Mouse (Mus musculus): ENCODE data around the gene Gfer. TPM values are rescaled to one million over a fixed set of nuclear protein-coding genes. Genes with fewer than 3 reads are reported as not detected.
"Not testable (repeated sequence)": the region's sequence is repeated elsewhere in the genome, so short reads cannot be mapped to it uniquely, and the experiment has no call there.

The Gfer gene
- total RNA-seq, 2 experiments from 2014 or later = 22.4 to 37.2 TPM

GRCm38 (mm10) chr17:24723122-24723880 is 27.3 kb upstream of the Gfer start:
- no peak for ATAC-seq (replicated peaks; ENCODE audit: poor library complexity)

DNA sequence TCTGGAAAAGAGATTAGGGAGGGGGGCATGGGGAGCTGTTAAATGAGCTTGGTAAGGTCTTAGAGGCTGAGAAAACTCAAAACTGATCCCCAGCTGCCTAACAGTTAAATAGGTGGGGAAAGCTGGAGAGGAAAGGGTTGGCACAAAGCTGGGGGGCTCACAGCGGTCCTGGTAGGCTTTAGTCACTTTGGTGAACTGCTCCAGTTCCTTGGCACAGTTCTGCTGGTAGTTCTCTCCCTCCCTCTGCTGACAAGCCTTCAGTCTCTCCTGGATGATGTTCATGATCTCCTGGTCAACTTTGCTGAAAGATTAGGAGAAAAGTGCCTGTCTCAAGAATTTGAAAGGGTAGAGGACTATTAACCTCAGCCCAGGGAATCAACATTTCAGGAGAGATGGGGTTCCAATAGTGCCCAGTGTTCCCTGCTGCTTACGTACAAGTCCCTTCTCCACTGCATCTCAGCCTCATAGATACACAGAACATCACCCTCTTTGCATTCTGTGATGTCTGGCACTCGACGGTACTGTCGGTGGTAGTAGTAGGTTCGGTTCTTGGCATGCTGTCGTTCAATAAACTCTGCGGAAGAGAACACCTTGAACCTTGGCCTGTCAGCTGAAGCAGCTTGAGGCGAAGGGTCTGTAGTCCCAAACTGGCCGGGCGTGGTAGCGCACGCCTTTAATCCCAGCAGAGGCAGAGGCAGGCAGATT is 26.4 kb upstream of the Gfer start:
- ATAC-seq (replicated peaks; ENCODE audit: poor library complexity) = no peak

- ATAC-seq (replicated peaks; ENCODE audit: poor library complexity) = not testable (repeated sequence)
Measured at GRCm38 (mm10) chr17:24721383-24721955, 25.5 kb upstream of the Gfer start.

GRCm38 (mm10) chr17:24720616-24721015 is 24.7 kb upstream of the Gfer start:
- not testable (repeated sequence) for ATAC-seq (replicated peaks; ENCODE audit: poor library complexity)

GRCm38 (mm10) chr17:24719494-24720222 is 23.7 kb upstream of the Gfer start:
- peak; percentile 79 for ATAC-seq (replicated peaks; ENCODE audit: poor library complexity)

DNA sequence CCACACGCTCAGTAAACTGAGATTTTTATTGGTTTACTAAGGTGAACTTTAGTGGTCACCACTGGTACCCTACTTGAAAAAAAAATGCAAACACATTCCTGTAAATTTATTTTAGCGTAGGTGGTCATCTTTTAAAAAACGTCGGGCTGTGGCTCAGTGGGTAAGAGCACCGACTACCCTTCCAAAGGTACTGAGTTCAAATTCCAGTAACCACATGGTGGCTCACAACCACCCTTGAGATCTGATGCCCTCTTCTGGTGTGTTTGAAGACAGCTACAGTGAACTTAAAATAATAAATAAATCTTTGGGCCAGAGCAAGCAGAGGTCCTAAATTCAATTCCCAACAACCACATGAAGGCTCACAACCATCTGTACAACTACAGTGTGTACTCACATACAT is 23.0 kb upstream of the Gfer start:
- not testable (repeated sequence) for ATAC-seq (replicated peaks; ENCODE audit: poor library complexity)

- ATAC-seq (replicated peaks; ENCODE audit: poor library complexity) = no peak
Measured at GRCm38 (mm10) chr17:24717943-24718342, 22.0 kb upstream of the Gfer start, which contains the start of the genes Rnf151 and Rps2. TSS of gene Rnf151 (minus strand) at chr17:24718063. TSS of gene Rps2 (plus strand) at chr17:24718116.

DNA sequence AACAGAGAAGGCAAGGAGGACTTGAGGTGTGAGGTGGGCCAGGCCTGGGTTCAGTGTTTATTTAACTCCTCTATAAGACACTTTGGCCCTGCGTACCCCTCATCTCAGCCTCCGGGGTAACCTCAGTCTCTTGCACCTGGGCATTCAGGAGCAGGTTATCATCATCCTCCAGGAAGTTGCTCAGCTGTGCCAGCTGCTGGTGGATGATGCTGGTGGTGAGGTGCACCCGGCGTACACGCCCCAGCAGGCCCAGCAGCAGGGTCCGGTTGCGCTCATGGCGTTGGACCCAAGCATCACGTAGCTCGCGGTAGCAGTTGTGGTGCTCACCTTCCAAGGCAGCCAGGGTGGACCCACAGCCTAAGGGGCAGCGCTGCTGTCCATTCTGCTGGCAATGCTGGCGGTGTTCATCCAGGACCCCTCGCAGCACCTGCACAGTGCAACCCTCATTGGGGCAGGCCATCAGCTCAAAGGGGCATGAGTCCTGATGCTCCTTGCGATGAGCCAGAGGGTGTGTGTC is 20.3 kb upstream of the Gfer start:
- ATAC-seq (replicated peaks; ENCODE audit: poor library complexity) = no peak

GRCm38 (mm10) chr17:24715556-24715955 is 19.6 kb upstream of the Gfer start:
- no peak for ATAC-seq (replicated peaks; ENCODE audit: poor library complexity)

- ATAC-seq (replicated peaks; ENCODE audit: poor library complexity) = peak; percentile 64
Measured at GRCm38 (mm10) chr17:24708646-24709045, 12.7 kb upstream of the Gfer start.

GRCm38 (mm10) chr17:24707801-24708425 is 12.0 kb upstream of the Gfer start:
- ATAC-seq (replicated peaks; ENCODE audit: poor library complexity) = peak; percentile 13

DNA sequence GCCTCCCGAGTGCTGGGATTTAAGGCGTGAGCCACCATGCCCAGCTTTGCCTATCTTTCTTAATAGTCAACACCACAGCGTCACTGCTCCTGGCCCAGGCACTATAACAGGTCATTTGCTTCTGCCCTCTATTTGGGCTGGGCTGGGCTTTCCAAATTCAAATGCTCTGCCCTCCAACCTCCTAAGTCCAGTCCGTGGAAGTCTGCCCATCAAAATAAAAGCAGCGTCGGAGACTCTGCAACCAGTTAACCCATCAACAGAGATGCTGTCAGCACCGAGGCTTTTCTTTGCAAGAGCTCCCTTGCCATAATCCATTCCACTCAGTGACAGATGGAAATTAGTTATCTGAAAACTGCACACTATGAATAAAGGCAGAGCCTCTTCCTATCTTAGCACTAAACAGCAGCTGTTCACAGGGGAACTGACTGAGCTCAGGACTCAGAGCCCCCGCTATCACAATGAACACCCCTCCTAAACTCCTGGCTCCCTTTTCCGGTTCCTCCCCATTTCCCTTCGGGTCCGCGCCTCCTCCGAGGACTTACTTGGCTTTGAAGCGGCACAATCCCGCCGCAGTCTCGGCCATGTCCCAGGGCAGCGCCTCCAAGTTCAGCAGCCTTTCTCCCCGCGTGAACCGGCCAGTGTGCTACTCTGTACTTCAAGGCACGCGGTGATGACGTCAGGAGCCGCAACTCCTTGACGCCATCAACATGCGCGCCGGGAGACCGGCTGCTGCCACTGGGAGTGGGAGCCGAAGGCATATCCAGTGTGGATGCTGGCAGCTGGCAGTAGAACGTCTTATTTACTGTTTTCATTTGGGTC is 11.2 kb upstream of the Gfer start, which contains the start of gene Tbl3:
TSS of gene Tbl3 (minus strand) at position 679 of the 819 bp plus-strand sequence.
- ATAC-seq (replicated peaks; ENCODE audit: poor library complexity) = peak; percentile 89

DNA sequence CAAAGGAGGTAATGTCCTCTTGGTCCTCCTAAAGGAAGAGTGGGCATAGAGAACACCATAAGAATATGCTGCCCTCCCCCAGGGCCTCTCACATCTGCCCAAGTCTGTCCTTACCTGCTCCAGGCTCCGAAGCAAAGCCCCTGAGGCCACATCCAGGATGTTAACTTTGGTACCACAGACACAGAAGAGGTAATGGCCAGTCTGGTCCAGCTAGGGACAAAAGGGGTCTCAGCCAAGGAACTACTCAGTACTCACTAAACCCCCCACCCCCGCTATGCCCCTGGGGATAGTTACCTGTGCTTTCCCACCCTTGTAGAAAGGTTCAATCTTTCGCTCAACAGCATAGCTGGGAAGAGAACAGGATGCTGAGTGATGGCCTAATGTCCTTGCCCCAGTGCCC is 9.9 kb upstream of the Gfer start:
- no peak for ATAC-seq (replicated peaks; ENCODE audit: poor library complexity)

- no peak for ATAC-seq (replicated peaks; ENCODE audit: poor library complexity)
Measured at GRCm38 (mm10) chr17:24701251-24701650, 5.3 kb upstream of the Gfer start.

DNA sequence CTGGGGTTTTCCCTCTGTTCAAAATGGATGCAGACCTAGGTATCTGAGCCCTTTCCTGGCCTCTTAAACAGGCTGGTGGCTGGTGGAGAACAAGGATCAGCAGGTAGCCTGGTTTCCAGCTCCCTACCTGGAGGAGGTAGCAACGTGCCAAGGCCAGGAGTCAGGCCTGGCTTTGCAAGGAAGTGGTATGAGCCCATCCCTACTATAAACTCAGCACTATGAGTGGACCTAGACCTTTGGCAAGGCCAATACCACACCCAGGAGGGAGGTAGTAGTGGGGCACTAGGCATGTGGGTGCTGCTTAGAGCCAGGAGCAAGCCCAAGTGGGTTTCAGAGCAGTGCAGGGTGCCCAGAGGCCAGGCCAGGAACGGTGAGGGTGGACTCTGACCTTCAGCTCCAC is 3.5 kb upstream of the Gfer start:
- ATAC-seq (replicated peaks; ENCODE audit: poor library complexity) = no peak

DNA sequence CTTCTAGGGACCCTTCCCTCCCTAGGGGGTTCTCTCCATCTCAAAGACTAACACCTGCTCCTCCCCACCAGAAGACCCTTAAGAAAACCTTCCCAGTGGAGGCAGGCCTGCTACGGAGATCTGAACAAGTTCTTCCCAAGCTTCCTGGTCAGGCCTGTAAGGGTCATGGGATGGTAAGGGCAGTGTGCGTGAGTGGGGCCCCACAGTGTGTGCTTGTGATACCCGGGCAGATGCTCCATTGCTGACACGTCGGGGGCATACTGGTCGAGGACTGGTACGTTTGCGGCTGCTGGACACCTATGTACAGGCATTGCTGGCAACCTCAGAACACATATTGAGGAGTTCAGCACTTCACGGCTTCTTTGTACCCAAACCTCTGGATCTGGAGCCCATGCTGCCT is 2.8 kb upstream of the Gfer start:
- ATAC-seq (replicated peaks; ENCODE audit: poor library complexity) = no peak

DNA sequence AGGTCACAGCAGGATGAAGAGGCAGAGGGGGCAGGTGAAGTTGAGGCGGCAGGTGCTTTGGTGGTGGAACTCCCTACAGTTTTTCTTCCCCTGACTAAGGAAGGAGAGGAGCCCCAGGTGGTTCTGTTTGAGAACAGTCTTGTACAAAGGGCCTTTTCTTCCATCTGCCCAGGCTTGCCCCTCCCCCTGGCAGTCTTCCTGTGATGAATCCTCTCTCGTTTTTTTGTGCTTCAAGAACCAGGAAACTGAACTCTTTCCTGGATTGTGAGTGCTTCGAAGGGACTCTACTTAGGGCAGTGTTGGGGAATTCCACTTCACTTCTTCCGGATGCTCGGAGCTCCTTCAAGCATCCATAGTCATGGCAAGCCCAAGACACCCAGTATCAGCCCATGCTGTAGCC is 2.0 kb upstream of the Gfer start:
- no peak for ATAC-seq (replicated peaks; ENCODE audit: poor library complexity)

- ATAC-seq (replicated peaks; ENCODE audit: poor library complexity) = peak; percentile 1; the same call in 1 of the 2 replicates
Measured at GRCm38 (mm10) chr17:24695326-24696010, 488 bp downstream of the Gfer start.

DNA sequence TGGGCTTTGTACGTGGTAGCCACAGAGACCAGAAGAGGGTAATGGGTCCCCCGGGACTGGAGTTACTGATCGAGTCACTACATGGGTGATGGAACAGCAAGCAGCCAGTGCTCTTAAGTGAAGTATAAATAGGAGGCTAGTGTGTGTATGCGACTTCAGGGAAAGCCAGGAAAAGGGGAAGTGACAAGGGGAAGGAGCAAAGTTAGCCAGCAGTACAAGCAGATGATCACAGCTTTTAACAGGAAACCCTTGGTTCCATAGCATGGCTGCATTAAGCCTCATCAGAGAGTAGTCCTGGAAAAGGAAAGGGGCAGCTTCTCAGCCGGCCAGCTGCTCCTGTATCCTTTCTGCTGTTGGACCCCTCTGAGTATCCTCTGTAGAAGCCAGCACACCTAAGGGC is 3.6 kb downstream of the Gfer start:
- no peak for ATAC-seq (replicated peaks; ENCODE audit: poor library complexity)

Data from megakaryocyte progenitor cell, adult 5-6 weeks (primary cell).